Mouse (Mus musculus) megakaryocyte, embryonic 14.5 days (primary cell): Measurements from ENCODE around the gene Hectd3. TPM values are rescaled to one million over a fixed set of nuclear protein-coding genes. Genes with fewer than 3 reads are reported as not detected.

Experiments used
- H3K27me3 ChIP-seq: replicated peaks from 2 replicates; pipeline ENCODE3; 2012; ENCODE audit warnings: inconsistent platforms
- H3K36me3 ChIP-seq: replicated peaks from 2 replicates; pipeline ENCODE3; 2012; ENCODE audit warnings: low read length, inconsistent platforms, mixed read lengths
- H3K4me1 ChIP-seq: 2 replicates; pipeline ENCODE4 v1.6.1; 2012; ENCODE audit warnings: inconsistent platforms
- H3K4me3 ChIP-seq: replicated peaks from 2 replicates; pipeline ENCODE3; 2012; ENCODE audit warnings: moderate library complexity, mild to moderate bottlenecking, inconsistent platforms
- H3K9me3 ChIP-seq: 2 replicates; pipeline ENCODE4 v1.6.1; 2012; ENCODE audit warnings: inconsistent platforms
- FLI1 ChIP-seq: IDR thresholded peaks from 2 replicates; pipeline ENCODE4 v1.6.1; 2012; ENCODE audit warnings: low read length, inconsistent platforms, mixed read lengths
- GATA1 ChIP-seq: IDR thresholded peaks from 3 replicates; pipeline ENCODE4 v1.6.1; 2012; ENCODE audit warnings: mixed read lengths, low read length, inconsistent platforms, borderline replicate concordance
- polyA plus RNA-seq: library from polyadenylated mRNA; stranded (reverse); fragments of >175 nt; gene quantifications from 2 replicates; pipeline ENCODE4 v1.2.3, GENCODE M21; 2012; ENCODE audit warnings: low replicate concordance; ENCODE audit not compliant: insufficient read depth

The Hectd3 gene
- polyA plus RNA-seq, 1 experiment, result 16.5 TPM

DNA sequence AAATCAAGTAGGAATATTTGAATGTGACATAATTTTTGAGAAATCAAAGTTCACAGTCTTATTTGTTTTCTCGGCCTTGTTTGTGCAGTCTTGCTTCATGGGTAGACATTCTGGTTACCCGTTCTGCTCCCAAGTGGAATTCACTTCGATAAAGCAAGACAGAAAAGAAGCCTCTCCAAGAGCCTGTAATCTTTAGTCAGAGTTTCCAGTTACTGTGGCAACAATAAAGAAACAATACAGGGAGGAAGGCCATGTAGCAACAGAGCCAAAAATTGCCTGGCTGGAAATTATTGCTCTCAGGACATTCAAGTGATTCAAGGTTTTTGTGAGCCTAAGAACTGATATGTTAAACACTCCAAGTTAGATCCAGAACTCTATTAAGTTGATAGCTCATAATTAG lies 53.7 kb downstream of the Hectd3 start:
- Histone ChIP-seq H3K9me3 (no peaks in the 10 kb centered on the region), H3K4me3 (no peak overlapping the region), H3K4me1 (peaks cover 5% of the 10 kb centered on the region), H3K36me3 (peaks cover 48% of the 10 kb centered on the region), H3K27me3 (no peaks in the 10 kb centered on the region)
- TF ChIP-seq FLI1 (no peak), GATA1 (no peak)

- H3K36me3 ChIP-seq, result peaks cover 50% of the 10 kb centered on the region
- no peak overlapping the region for H3K4me3 ChIP-seq
- TF ChIP-seq FLI1, result no peak
- no peak for TF ChIP-seq GATA1
- no peaks in the 10 kb centered on the region for H3K9me3 ChIP-seq
- no peaks in the 10 kb centered on the region for H3K27me3 ChIP-seq
- H3K4me1 ChIP-seq, result peaks cover 5% of the 10 kb centered on the region
Measured at GRCm38 (mm10) chr4:117049485-117049884, 54.4 kb downstream of the Hectd3 start.

GRCm38 (mm10) chr4:117052626-117053025 lies 57.5 kb downstream of the Hectd3 start:
- H3K9me3 ChIP-seq, result no peaks in the 10 kb centered on the region
- H3K36me3 ChIP-seq, result peaks cover 40% of the 10 kb centered on the region

DNA sequence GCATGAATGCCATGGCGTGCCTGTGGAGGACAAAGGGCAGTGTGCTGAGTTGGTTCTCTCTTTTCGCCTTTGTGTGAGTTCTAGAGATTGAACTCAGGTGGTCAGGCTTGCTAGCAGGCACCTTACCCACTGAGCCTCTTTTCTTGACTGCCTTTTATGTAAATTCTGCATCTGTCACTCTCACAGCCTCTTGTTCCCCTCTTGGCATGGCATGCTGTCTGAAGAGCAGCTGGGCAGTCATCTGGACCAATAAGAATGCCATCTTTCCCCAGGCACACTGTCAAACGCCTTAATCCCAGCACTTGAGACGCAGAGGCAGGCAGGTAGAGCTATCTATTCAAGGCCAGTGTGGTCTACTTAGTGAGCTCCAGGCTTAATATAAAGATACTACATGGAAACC lies 58.8 kb downstream of the Hectd3 start:
- TF ChIP-seq FLI1 (no peak), GATA1 (no peak)
- no peaks in the 10 kb centered on the region for H3K27me3 ChIP-seq
- peaks cover 42% of the 10 kb centered on the region for H3K36me3 ChIP-seq
- H3K4me1 ChIP-seq, result peaks cover 22% of the 10 kb centered on the region
- H3K9me3 ChIP-seq, result no peaks in the 10 kb centered on the region
- no peak overlapping the region for H3K4me3 ChIP-seq

More at GRCm38 (mm10) chr4:117052626-117053025, 57.5 kb downstream of the Hectd3 start:
- H3K27me3 ChIP-seq, result no peaks in the 10 kb centered on the region
- no peak overlapping the region for H3K4me3 ChIP-seq
- TF ChIP-seq FLI1, result no peak
- TF ChIP-seq GATA1, result no peak
- H3K4me1 ChIP-seq, result peaks cover 20% of the 10 kb centered on the region

Other genes starting within 250 kb of the Hectd3 start
- gene Toe1, start 187.7 kb upstream of the Hectd3 start, polyA plus RNA-seq, result 1.3 TPM in 1 of 2 replicates, not detected in the other
- gene Mutyh, start 187.6 kb upstream of the Hectd3 start, polyA plus RNA-seq, result 1.6 and 4.5 TPM in 2 replicates
- gene Hpdl, start 173.6 kb upstream of the Hectd3 start, polyA plus RNA-seq, result 0.54 and 0.94 TPM in 2 replicates
- gene Zswim5, start 117.9 kb upstream of the Hectd3 start, polyA plus RNA-seq, result 0.29 and 0.63 TPM in 2 replicates
- gene Urod, start 904 bp upstream of the Hectd3 start, polyA plus RNA-seq, result 18.0 and 36.2 TPM in 2 replicates
- 5.3 TPM in 1 of 2 replicates, not detected in the other for gene Eif2b3, start 24.1 kb downstream of the Hectd3 start, polyA plus RNA-seq
- 11.8 TPM in 1 of 2 replicates, not detected in the other for gene Ptch2, start 100.8 kb downstream of the Hectd3 start, polyA plus RNA-seq
- 12.4 and 46.5 TPM in 2 replicates for gene Btbd19, start 130.4 kb downstream of the Hectd3 start, polyA plus RNA-seq
- gene Tctex1d4, start 131.5 kb downstream of the Hectd3 start, polyA plus RNA-seq, result 12.1 TPM in 1 of 2 replicates, not detected in the other
- 13.2 and 16.0 TPM in 2 replicates for gene Plk3, start 138.6 kb downstream of the Hectd3 start, polyA plus RNA-seq
- gene Rps8, start 160.9 kb downstream of the Hectd3 start, polyA plus RNA-seq, result 358 and 2,282 TPM in 2 replicates
- 5.6 and 8.3 TPM in 2 replicates for gene Kif2c, start 187.3 kb downstream of the Hectd3 start, polyA plus RNA-seq